Comparison of ENCODE assay signal across 1 mouse cellular context in the genomic region with DNA sequence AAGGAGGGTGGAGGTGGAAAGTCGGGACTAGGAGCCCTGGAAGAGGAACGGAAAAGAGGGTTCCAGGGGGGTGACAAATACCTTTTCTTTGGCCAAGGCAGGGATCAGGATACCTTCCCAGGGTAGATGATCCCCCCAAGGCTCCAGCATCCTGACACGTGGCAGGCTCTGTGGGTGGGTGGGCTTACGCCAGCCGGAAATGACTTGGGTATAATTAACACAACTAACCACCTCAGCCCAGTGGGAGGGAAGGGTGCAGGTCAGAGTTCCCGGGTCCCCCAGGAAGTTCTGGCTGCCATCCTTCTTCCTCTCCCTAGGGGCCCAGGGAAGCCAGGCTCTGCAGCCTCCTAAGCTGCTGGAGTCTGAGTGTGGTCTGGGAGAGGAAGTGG.
TF ChIP-seq lines count a peak whose summit lies in the region.

No protein-coding gene starts in this region.

TF ChIP-seq in MEL, 35 proteins besides CTCF, POLR2A, EP300 and RAD21:
- TF ChIP-seq POLR2AphosphoS5 (IDR thresholded peaks at IDR 0.05; ENCODE audit: borderline replicate concordance, low read depth, low read length) (no peak), NELFE (IDR thresholded peaks at IDR 0.05; ENCODE audit: low read depth, low read length) (no peak), KAT2A (conservative IDR thresholded peaks at IDR 0.05; ENCODE audit: low read depth, low read length) (no peak), ETS1 (IDR thresholded peaks at IDR 0.05; ENCODE audit: low read depth, low read length) (no peak), GATA1 (IDR thresholded peaks at IDR 0.05; ENCODE audit: low read depth, low read length) (no peak), ZC3H11A (IDR thresholded peaks at IDR 0.05; ENCODE audit: low read depth, low read length) (no peak), BHLHE40 (IDR thresholded peaks at IDR 0.05; ENCODE audit: borderline replicate concordance, low read depth, low read length) (no peak), UBTF (IDR thresholded peaks at IDR 0.05; ENCODE audit: borderline replicate concordance, insufficient read depth, low read depth, low read length) (no peak), TBP (IDR thresholded peaks at IDR 0.05; ENCODE audit: low read depth, low read length) (no peak), GABPA (IDR thresholded peaks at IDR 0.05; ENCODE audit: low read depth, low read length) (no peak), ZMIZ1 (IDR thresholded peaks at IDR 0.05; ENCODE audit: low read depth, low read length) (no peak), CHD2 (IDR thresholded peaks at IDR 0.05; ENCODE audit: low read length) (no peak), E2F4 (IDR thresholded peaks at IDR 0.05; ENCODE audit: borderline replicate concordance, low read depth, low read length) (no peak), USF1 (IDR thresholded peaks at IDR 0.05; ENCODE audit: low read depth, low read length) (no peak), RCOR1 (IDR thresholded peaks at IDR 0.05; ENCODE audit: low read depth, low read length) (no peak)
